Mouse (Mus musculus): Measurements from ENCODE around the gene Nlrp14.
"Not testable (repeated sequence)": the region's sequence is repeated elsewhere in the genome, so short reads cannot be mapped to it uniquely, and the experiment has no call there.

The Nlrp14 gene

GRCm38 (mm10) chr7:107166690-107167089 is at the start of gene Nlrp14:
Nlrp14 (plus strand) TSS chr7:107166990.
- no peak for DNase-seq (ENCODE audit: extremely low spot score, low spot score)

GRCm38 (mm10) chr7:107130983-107131382 is 35.8 kb upstream of the Nlrp14 start, which contains the start of gene Olfr715:
Olfr715 (minus strand) TSS chr7:107131083.
- not testable (repeated sequence) for DNase-seq (ENCODE audit: extremely low spot score, low spot score)

- not testable (repeated sequence) for DNase-seq (ENCODE audit: extremely low spot score, low spot score)
Measured at GRCm38 (mm10) chr7:107138027-107138426, 28.8 kb upstream of the Nlrp14 start, which contains the start of gene Olfr716. Olfr716 (plus strand) TSS chr7:107138327.

- DNase-seq (ENCODE audit: extremely low spot score, low spot score), result no peak
Measured at GRCm38 (mm10) chr7:107180406-107180805, 13.6 kb downstream of the Nlrp14 start.

GRCm38 (mm10) chr7:107201817-107202216 is 35.0 kb downstream of the Nlrp14 start:
- DNase-seq (ENCODE audit: extremely low spot score, low spot score), result no peak

DNA sequence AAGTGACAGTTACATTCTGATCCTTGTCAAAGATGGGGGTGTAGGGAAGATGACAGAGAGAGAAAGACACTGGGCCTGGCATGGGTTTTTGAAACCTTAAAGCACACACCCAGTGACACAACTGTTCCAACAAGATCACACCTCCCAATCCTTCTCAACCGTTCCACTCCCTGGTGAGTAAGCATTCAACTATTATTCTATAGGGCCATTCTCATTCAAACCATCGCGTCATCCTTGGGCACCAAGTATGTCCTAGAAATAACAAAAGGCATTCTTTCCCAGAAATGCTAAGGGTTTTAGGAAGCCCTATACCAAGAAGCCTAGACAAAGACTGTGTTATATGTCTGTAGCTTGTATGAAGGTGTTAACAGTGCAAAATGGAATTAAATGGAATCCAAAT is 41.1 kb downstream of the Nlrp14 start:
- DNase-seq (ENCODE audit: extremely low spot score, low spot score), result no peak

DNA sequence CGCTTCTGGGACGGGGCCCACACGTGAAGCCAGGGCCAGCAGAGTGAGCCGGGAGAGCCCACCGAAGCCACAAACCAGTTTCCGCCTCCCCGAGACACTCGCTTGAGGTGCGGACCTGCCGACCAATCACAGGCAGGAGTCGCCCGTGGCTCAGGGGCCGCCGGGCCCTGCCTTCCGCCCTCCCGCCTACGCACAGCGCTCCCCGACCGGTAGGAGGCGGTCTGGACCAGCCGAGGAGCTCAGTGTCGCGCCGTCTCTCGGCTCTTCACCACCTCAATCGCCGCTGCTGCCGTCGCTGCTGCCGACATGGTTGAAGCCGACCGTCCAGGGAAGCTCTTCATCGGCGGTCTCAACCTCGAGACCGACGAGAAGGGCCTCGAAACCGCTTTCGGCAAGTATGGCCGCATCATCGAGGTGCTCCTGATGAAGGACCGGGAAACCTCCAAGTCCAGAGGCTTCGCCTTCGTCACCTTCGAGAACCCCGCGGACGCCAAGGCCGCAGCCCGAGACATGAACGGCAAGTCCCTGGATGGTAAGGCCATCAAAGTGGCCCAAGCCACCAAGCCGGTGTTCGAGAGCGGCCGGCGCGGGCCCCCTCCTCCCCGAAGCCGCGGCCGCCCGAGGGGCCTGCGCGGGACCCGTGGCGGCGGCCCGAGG is 42.5 kb downstream of the Nlrp14 start, which contains the start of gene Rbmxl2:
Gene Rbmxl2, plus strand, starts transcription at position 242 of the 657 bp plus-strand sequence.
- peak; percentile 24 for DNase-seq (ENCODE audit: extremely low spot score, low spot score)

- DNase-seq (ENCODE audit: extremely low spot score, low spot score), result peak; percentile 18
Measured at GRCm38 (mm10) chr7:107210126-107210576, 43.4 kb downstream of the Nlrp14 start.

DNA sequence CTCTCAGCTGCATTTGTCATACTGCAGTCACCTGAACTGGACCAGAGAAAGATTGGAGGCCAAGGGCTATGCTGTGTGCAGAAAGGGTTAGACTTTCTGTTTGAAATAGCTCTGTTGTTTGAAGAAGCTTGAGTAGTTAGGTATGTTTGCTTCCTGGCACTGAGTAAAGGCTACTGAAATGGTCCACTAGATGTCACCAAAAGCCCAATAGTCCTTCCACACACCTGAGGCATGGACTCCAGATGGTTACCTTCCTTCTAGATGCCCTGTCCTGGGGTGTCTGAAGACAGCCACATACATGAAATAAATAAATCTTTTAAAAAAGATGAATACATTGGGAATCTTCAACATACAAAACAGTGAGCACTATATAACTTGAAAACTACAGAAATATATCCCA is 48.9 kb downstream of the Nlrp14 start:
- no peak for DNase-seq (ENCODE audit: extremely low spot score, low spot score)

DNA sequence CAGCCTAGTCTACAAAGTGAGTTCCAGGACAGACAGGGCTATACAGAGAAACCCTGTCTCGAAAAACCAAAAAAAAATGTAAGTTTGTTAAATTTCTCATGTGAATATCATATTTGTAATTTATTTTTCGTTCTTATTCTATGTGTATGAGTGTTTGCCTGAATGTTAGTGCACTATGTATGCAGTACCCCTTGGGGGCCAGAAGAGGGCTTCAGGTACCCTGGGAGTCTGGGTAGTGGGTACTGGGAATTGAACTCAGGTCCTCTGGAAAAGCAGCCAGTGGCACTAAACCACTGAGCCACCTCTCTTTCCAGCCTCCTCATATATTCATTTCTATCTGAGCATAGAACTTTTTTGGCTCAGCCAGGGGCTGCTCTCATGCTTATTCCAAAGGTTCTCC is 50.1 kb downstream of the Nlrp14 start:
- DNase-seq (ENCODE audit: extremely low spot score, low spot score), result no peak

GRCm38 (mm10) chr7:107236854-107237253 is 70.1 kb downstream of the Nlrp14 start:
- no peak for DNase-seq (ENCODE audit: extremely low spot score, low spot score)

DNA sequence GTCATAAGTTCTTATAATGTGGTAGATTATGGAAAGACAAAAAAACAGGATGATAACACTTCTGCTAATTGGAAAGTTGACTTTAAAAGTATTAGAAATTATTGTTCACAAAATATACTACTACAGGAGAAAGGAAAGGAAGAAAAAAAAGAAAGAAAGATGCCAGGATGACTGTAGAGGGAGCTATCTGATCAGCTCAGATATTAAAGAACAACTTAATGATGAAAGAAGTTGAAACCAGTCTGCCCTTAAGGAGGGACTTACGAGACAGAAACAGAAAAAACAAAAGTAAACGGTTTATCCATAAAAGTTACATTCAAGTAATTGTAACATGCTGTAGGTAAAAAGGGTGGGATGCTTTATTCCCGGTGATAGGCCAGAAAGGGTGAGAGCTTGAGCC is 70.7 kb downstream of the Nlrp14 start:
- DNase-seq (ENCODE audit: extremely low spot score, low spot score), result no peak

GRCm38 (mm10) chr7:107241371-107241883 is 74.6 kb downstream of the Nlrp14 start:
- no peak for DNase-seq (ENCODE audit: extremely low spot score, low spot score)
